Mouse (Mus musculus) heart, adult 2 months (tissue): Measurements from ENCODE around the gene Gpr68. TPM values are rescaled to one million over a fixed set of nuclear protein-coding genes. Genes with fewer than 3 reads are reported as not detected.

Experiments
- DNase-seq, 2 experiments: peaks; one replicate each; pipeline ENCODE4 v3.0.0; 2021
- H3K27ac ChIP-seq: fragments of 200-600 bp; 2 replicates; pipeline ENCODE4 v1.8.1; 2022
- H3K27me3 ChIP-seq: fragments of 200-500 bp; 2 replicates; pipeline ENCODE4 v1.6.1; 2012; ENCODE audit warnings: mild to moderate bottlenecking, low read length, inconsistent platforms, mixed read lengths; ENCODE audit not compliant: control insufficient read depth, insufficient read depth
- H3K36me3 ChIP-seq: fragments of 200-500 bp; 2 replicates; pipeline ENCODE4 v1.6.1; 2012; ENCODE audit warnings: low read length, inconsistent platforms; ENCODE audit not compliant: control insufficient read depth, insufficient read depth
- H3K4me1 ChIP-seq: fragments of 200-500 bp; 2 replicates; pipeline ENCODE4 v1.6.1; 2011; ENCODE audit warnings: low read length; ENCODE audit not compliant: control insufficient read depth, insufficient read depth
- H3K4me3 ChIP-seq: fragments of 200-600 bp; 2 replicates; pipeline ENCODE4 v1.8.1; 2022
- H3K79me2 ChIP-seq: fragments of 200-500 bp; replicated peaks from 2 replicates; pipeline ENCODE4 v1.6.1; 2012; ENCODE audit warnings: mild to moderate bottlenecking, inconsistent platforms, low read length, moderate library complexity, mixed read lengths; ENCODE audit not compliant: control insufficient read depth, insufficient read depth
- H3K9ac ChIP-seq: fragments of 200-500 bp; 2 replicates; pipeline ENCODE4 v1.6.1; 2012; ENCODE audit warnings: low read depth, mild to moderate bottlenecking, control low read depth, inconsistent platforms, low read length, mixed read lengths
- CTCF ChIP-seq: fragments of 200-600 bp; IDR thresholded peaks from 2 replicates; pipeline ENCODE4 v1.8.1; 2022; ENCODE audit warnings: antibody characterized with exemption, mild to moderate bottlenecking, moderate library complexity
- EP300 ChIP-seq: fragments of 200-500 bp; IDR thresholded peaks from 2 replicates; pipeline ENCODE4 v1.6.1; 2011; ENCODE audit warnings: low read depth, low read length, control low read depth; ENCODE audit not compliant: insufficient read depth
- POLR2A ChIP-seq: fragments of 200-500 bp; IDR thresholded peaks from 2 replicates; pipeline ENCODE4 v1.6.1; 2011; ENCODE audit warnings: mild to moderate bottlenecking, low read depth, low read length, control low read depth; ENCODE audit not compliant: insufficient read depth
- WGBS: fragments of 180-500 bp; shearing (Covaris S2); methylation state at CpG from one replicate; pipeline ENCODE4 v1.1.7; 2018; 5-methylcytosine and 5-hydroxymethylcytosine counted together
- intact Hi-C: fragments of 180-260 bp; cut with DNase I; formaldehyde crosslinking; loops from one replicate; pipeline ENCODE4 v1.15.1; 2025
- polyA plus RNA-seq: library from polyadenylated mRNA; depleted of rRNA; stranded (reverse); fragments of >200 nt; gene quantifications from 2 replicates; pipeline ENCODE4 v1.2.3, GENCODE M21; 2012
- total RNA-seq, 2 experiments: library from RNA; stranded (reverse); gene quantifications; 2 replicates each; pipeline ENCODE4 v1.2.3; 2021

Gene Gpr68
- total and polyA plus RNA-seq, 3 experiments = 0.14 to 0.80 (median 0.16) TPM

DNA sequence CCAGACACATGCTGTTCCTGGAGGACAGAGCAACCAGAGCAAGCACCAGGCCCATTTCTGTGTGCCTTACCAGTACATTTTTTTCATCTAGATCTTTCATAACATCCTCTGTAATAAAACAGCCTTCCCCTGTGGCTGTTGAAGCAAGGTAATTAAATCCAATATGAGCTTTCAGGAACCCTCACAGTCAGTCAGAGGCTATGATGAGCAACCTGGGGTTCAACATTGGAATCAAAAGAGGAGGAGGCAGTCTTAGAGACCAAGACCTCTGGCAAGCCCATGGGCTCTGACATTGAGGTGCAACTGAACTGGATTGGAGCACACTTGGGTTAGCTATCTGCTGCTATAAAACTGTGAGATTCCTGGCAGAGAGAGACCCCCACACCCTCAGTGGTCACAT lies 42.9 kb downstream of the Gpr68 start:
- DNase-seq = no peak
- no peaks in the 10 kb centered on the region for H3K27me3 ChIP-seq
- no peak overlapping the region for H3K4me3 ChIP-seq
- H3K27ac ChIP-seq = no peak overlapping the region
- H3K4me1 ChIP-seq = no peaks in the 10 kb centered on the region
- intact Hi-C loops = loop anchor here (10.0 kb wide), 1 partner anchor 1040 kb away; no protein-coding TSS in a partner anchor
- H3K79me2 ChIP-seq = no peaks in the 10 kb centered on the region
- no peaks in the 10 kb centered on the region for H3K36me3 ChIP-seq
- no peak for TF ChIP-seq CTCF
- TF ChIP-seq EP300 = no peak
- no peak for TF ChIP-seq POLR2A
- H3K9ac ChIP-seq = no peak overlapping the region

DNA sequence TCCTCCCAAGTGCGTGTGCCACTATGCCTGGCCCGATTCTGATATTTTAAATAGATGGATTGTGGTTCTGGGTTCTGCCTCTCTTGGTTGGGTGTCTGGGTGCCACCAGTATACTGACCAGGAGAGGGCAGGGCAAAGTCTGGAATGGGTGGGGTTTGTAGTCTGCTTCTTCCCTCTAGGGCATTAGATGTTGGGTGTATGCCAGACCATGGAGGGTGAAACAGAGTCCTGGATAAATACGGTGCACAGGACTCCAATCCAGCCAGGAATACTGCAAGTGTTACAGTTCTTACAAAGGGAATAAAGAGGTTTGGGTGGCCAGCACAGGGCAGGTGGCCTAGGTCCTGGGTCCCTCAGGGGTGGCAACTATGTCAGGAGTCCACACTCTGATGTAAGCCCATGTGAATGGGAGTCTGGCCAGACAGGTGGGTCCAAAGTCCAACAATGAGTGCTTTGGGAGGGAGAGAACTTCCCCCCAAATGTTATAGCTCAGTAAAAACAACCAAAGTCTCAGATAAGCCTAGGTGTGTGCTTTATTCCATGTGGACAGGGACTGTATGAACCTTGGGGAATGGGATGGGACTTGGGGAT lies 45.0 kb downstream of the Gpr68 start:
- WGBS = 80% methylated on average over 3 of the region's 3 CpGs
- H3K27me3 ChIP-seq = no peaks in the 10 kb centered on the region
- no peak for TF ChIP-seq CTCF
- no peak for TF ChIP-seq POLR2A
- no peak for TF ChIP-seq EP300
- no peaks in the 10 kb centered on the region for H3K79me2 ChIP-seq
- H3K27ac ChIP-seq = no peak overlapping the region
- no peak for DNase-seq
- intact Hi-C loops = loop anchor here (10.0 kb wide), 1 partner anchor 1042 kb away; no protein-coding TSS in a partner anchor
- no peaks in the 10 kb centered on the region for H3K36me3 ChIP-seq
- no peak overlapping the region for H3K9ac ChIP-seq
- no peak overlapping the region for H3K4me3 ChIP-seq
- H3K4me1 ChIP-seq = no peaks in the 10 kb centered on the region

DNA sequence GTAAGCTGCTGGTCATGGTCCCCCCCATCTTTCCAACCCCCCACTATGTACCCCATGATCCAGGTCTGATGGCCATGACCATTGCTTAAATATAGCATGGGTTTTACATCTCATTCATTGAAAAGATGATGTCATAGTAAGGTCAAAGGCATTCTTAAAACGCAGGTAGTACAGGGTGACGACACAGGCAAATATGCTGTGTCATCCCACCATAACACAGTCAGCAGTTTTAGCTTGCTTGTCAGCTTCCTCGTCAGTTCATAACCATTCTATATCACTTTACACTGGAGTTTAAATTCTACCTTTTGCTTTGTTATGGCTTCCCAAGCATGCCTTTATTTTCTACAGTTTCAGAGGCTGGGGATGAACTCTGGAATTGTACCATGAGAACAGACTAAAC lies 45.7 kb downstream of the Gpr68 start:
- no peak overlapping the region for H3K4me3 ChIP-seq
- intact Hi-C loops = loop anchor here (10.0 kb wide), 1 partner anchor 1043 kb away; no protein-coding TSS in a partner anchor
- no peak for DNase-seq
- no peaks in the 10 kb centered on the region for H3K36me3 ChIP-seq
- H3K79me2 ChIP-seq = no peaks in the 10 kb centered on the region
- no peak overlapping the region for H3K9ac ChIP-seq
- WGBS = 84% methylated on average over 3 of the region's 3 CpGs
- no peaks in the 10 kb centered on the region for H3K27me3 ChIP-seq
- TF ChIP-seq EP300 = no peak
- TF ChIP-seq POLR2A = no peak
- TF ChIP-seq CTCF = no peak
- H3K4me1 ChIP-seq = no peaks in the 10 kb centered on the region
- H3K27ac ChIP-seq = no peak overlapping the region

DNA sequence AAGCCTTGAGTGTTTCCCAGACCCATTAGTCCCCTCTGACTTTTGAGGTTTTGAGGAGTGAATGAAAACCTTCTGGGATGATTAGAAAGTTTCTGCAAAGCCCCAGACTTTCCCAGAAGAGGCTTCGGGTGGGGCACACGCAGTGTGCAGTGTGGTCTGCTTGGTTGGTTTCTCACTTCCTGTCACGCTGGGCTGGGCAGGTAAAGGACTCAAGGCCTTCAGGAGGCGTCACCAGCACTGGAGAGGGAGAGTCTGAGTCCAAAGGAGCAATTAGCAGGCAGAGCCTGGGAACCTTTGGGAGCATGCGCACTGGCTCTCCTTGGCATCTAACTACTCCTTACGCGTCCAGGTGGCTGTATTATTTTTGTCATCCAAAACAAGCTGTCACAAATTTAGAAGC lies 50.2 kb downstream of the Gpr68 start:
- Histone ChIP-seq H3K27me3 (no peaks in the 10 kb centered on the region), H3K9ac (no peak overlapping the region), H3K36me3 (no peaks in the 10 kb centered on the region), H3K4me3 (no peak overlapping the region), H3K27ac (no peak overlapping the region), H3K79me2 (no peaks in the 10 kb centered on the region), H3K4me1 (no peaks in the 10 kb centered on the region)
- TF ChIP-seq CTCF (no peak), POLR2A (no peak), EP300 (no peak)
- DNase-seq = no peak
- 81% methylated on average over 7 of the region's 7 CpGs for WGBS
- intact Hi-C loops = loop anchor here (10.0 kb wide), 1 partner anchor 177 kb away; no protein-coding TSS in a partner anchor

DNA sequence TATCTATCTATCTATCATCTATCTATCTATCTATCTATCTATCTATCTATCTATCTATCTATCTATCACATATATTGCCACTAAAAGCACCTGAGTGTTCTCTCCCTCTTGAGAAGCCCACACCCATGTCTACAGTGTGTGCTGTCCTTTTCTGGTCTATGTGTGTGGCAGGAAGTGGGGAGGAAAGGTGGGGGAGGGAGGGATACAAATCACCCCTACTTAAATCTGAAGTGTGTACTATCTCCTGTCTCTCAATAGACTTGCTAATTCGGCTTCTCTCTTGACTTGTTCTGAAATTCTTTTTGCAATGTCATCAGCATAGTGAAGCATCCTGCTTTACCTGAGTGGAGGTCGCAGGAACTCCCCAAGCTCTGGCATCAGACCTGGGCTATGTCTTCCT lies 51.7 kb downstream of the Gpr68 start:
- TF ChIP-seq EP300 (no peak), POLR2A (no peak), CTCF (no peak)
- Histone ChIP-seq H3K4me1 (no peaks in the 10 kb centered on the region), H3K27ac (no peak overlapping the region), H3K79me2 (no peaks in the 10 kb centered on the region), H3K36me3 (no peaks in the 10 kb centered on the region), H3K27me3 (no peaks in the 10 kb centered on the region), H3K9ac (no peak overlapping the region), H3K4me3 (no peak overlapping the region)
- intact Hi-C loops = loop anchor here (10.0 kb wide), 1 partner anchor 178 kb away; no protein-coding TSS in a partner anchor
- 66% methylated on average over 2 of the region's 2 CpGs for WGBS
- DNase-seq = no peak

DNA sequence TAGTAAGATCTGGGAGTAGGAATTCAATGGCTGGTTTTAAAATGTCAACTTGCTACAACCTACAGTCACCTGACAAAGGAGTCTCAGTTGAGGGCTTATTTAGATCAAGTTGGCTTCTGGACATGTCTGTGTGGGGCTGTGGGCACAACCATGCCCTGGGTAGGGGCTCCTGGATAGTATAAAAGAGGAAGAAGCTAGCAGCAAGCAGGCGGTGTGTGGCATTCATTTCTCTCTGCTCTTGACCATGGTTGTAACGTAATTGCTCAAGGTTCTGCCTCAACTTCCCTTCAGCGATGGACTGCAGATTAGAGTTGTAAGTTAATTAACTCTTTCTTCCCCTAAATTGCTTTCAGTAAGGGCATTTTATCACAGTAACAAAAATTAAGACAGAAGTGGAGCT lies 55.6 kb downstream of the Gpr68 start:
- DNase-seq = no peak
- H3K9ac ChIP-seq = no peak overlapping the region
- no peak for TF ChIP-seq CTCF
- TF ChIP-seq POLR2A = no peak
- no peak for TF ChIP-seq EP300
- no peaks in the 10 kb centered on the region for H3K36me3 ChIP-seq
- 88% methylated on average over 3 of the region's 3 CpGs for WGBS
- H3K27me3 ChIP-seq = no peaks in the 10 kb centered on the region
- no peak overlapping the region for H3K27ac ChIP-seq
- no peaks in the 10 kb centered on the region for H3K4me1 ChIP-seq
- H3K4me3 ChIP-seq = no peak overlapping the region
- intact Hi-C loops = loop anchor here (10.0 kb wide), 1 partner anchor 182 kb away; no protein-coding TSS in a partner anchor
- H3K79me2 ChIP-seq = no peaks in the 10 kb centered on the region
